Mouse (Mus musculus) limb, embryonic 12.5 days (tissue): Measurements from ENCODE around the gene Cyth3. TPM values are rescaled to one million over a fixed set of nuclear protein-coding genes. Genes with fewer than 3 reads are reported as not detected.

Source experiments
- ATAC-seq: fragments of 200-750 bp; cut with Nextera tagmentation; 2 replicates; pipeline ENCODE4 v1.8.0; 2017; ENCODE audit warnings: low read depth, moderate TSS enrichment; ENCODE audit not compliant: insufficient number of reproducible peaks, insufficient read depth, low FRiP score, low TSS enrichment
- H3K27ac ChIP-seq: fragments of 300-500 bp; sonication (generic); 2 replicates; pipeline ENCODE4 v1.5.1; 2016; ENCODE audit warnings: mild to moderate bottlenecking, moderate library complexity
- H3K27me3 ChIP-seq: fragments of 300-500 bp; sonication (generic); 2 replicates; pipeline ENCODE4 v1.6.1; 2016; ENCODE audit warnings: mild to moderate bottlenecking, moderate library complexity
- H3K36me3 ChIP-seq: fragments of 300-500 bp; sonication (generic); 2 replicates; pipeline ENCODE4 v1.6.1; 2016; ENCODE audit warnings: mild to moderate bottlenecking, moderate library complexity
- H3K4me1 ChIP-seq: fragments of 300-500 bp; sonication (generic); replicated peaks from 2 replicates; pipeline ENCODE4 v1.6.1; 2016
- H3K4me2 ChIP-seq: fragments of 300-500 bp; sonication (generic); 2 replicates; pipeline ENCODE4 v1.6.1; 2016; ENCODE audit warnings: mild to moderate bottlenecking, moderate library complexity
- H3K4me3 ChIP-seq: fragments of 300-500 bp; sonication (generic); replicated peaks from 2 replicates; pipeline ENCODE4 v1.5.1; 2016; ENCODE audit warnings: mild to moderate bottlenecking
- H3K9ac ChIP-seq: fragments of 300-500 bp; sonication (generic); replicated peaks from 2 replicates; pipeline ENCODE4 v1.6.1; 2016; ENCODE audit warnings: mild to moderate bottlenecking, moderate library complexity
- H3K9me3 ChIP-seq: fragments of 300-500 bp; sonication (generic); 2 replicates; pipeline ENCODE4 v1.6.1; 2016; ENCODE audit warnings: mild to moderate bottlenecking, moderate library complexity
- WGBS: fragments of 180-500 bp; shearing (Covaris S2); methylation state at CpG from one replicate; pipeline ENCODE4 v1.1.7; 2016; 5-methylcytosine and 5-hydroxymethylcytosine counted together
- polyA plus RNA-seq: library from polyadenylated mRNA; unstranded; fragments of >200 nt; fragmentation: Nextera tagmentation; extraction: Ambion mirVana; gene quantifications from 2 replicates; pipeline ENCODE4 v1.2.1, GENCODE M21; 2016

Cyth3 gene
- polyA plus RNA-seq, 1 experiment from 2014 or later, result 53.2 TPM

GRCm38 (mm10) chr5:143711326-143711725 lies 89.1 kb downstream of the Cyth3 start:
- WGBS, result 16% methylated on average over 7 of the region's 7 CpGs
- Histone ChIP-seq H3K4me1 (no peaks in the 10 kb centered on the region), H3K36me3 (peaks cover 95% of the 10 kb centered on the region), H3K9ac (no peak overlapping the region), H3K9me3 (no peaks in the 10 kb centered on the region), H3K27me3 (no peaks in the 10 kb centered on the region), H3K4me2 (no peak overlapping the region), H3K27ac (peak overlapping the region; percentile 57), H3K4me3 (no peak overlapping the region)
- ATAC-seq, result no peak

GRCm38 (mm10) chr5:143712011-143712800 lies 90.0 kb downstream of the Cyth3 start:
- Histone ChIP-seq H3K4me2 (no peak overlapping the region), H3K9ac (no peak overlapping the region), H3K27me3 (no peaks in the 10 kb centered on the region), H3K4me1 (no peaks in the 10 kb centered on the region), H3K27ac (no peak overlapping the region), H3K4me3 (no peak overlapping the region), H3K36me3 (peaks cover 95% of the 10 kb centered on the region), H3K9me3 (no peaks in the 10 kb centered on the region)
- ATAC-seq, result no peak
- 85% methylated on average over 14 of the region's 14 CpGs for WGBS

- 94% methylated on average over 7 of the region's 7 CpGs for WGBS
Observed at GRCm38 (mm10) chr5:143721962-143722361, 99.7 kb downstream of the Cyth3 start.

GRCm38 (mm10) chr5:143730915-143731314 lies 108.7 kb downstream of the Cyth3 start:
- H3K27me3 ChIP-seq, result no peaks in the 10 kb centered on the region; the same call in 1 of the 2 replicates
- H3K9me3 ChIP-seq, result no peaks in the 10 kb centered on the region
- 11% methylated on average over 6 of the region's 6 CpGs for WGBS
- peaks cover 22% of the 10 kb centered on the region for H3K4me1 ChIP-seq
- H3K36me3 ChIP-seq, result peaks cover 21% of the 10 kb centered on the region
- no peak overlapping the region; the same call in 1 of the 2 replicates for H3K27ac ChIP-seq
- H3K4me3 ChIP-seq, result peak overlapping the region; percentile 98
- peak overlapping the region; percentile 73 for H3K4me2 ChIP-seq
- ATAC-seq, result no peak
- peak overlapping the region; percentile 98 for H3K9ac ChIP-seq

More at GRCm38 (mm10) chr5:143721962-143722361, 99.7 kb downstream of the Cyth3 start:
- no peak overlapping the region for H3K9ac ChIP-seq
- no peak for ATAC-seq
- H3K27ac ChIP-seq, result no peak overlapping the region
- H3K4me1 ChIP-seq, result no peaks in the 10 kb centered on the region
- H3K4me2 ChIP-seq, result no peak overlapping the region
- no peaks in the 10 kb centered on the region for H3K9me3 ChIP-seq
- H3K36me3 ChIP-seq, result peaks cover 100% of the 10 kb centered on the region
- no peak overlapping the region for H3K4me3 ChIP-seq
- H3K27me3 ChIP-seq, result no peaks in the 10 kb centered on the region

- H3K4me3 ChIP-seq, result peak overlapping the region; percentile 98
- peak overlapping the region; percentile 73 for H3K4me2 ChIP-seq
- ATAC-seq, result peak; percentile 33
- no peaks in the 10 kb centered on the region; the same call in 1 of the 2 replicates for H3K27me3 ChIP-seq
- no peaks in the 10 kb centered on the region for H3K9me3 ChIP-seq
- peak overlapping the region; percentile 98 for H3K9ac ChIP-seq
- under 1% methylated on average over 75 of the region's 82 CpGs for WGBS
- H3K36me3 ChIP-seq, result peaks cover 14% of the 10 kb centered on the region
- H3K4me1 ChIP-seq, result peaks cover 22% of the 10 kb centered on the region
- peak overlapping the region; percentile 93 for H3K27ac ChIP-seq
Observed at GRCm38 (mm10) chr5:143731483-143732112, 109.4 kb downstream of the Cyth3 start.

- under 1% methylated on average over 63 of the region's 82 CpGs for WGBS
- Histone ChIP-seq H3K4me2 (peak within 1 kb of the TSS; percentile 73), H3K27ac (peak within 1 kb of the TSS; percentile 93), H3K9ac (peak within 1 kb of the TSS; percentile 98), H3K4me3 (peak within 1 kb of the TSS; percentile 98), H3K9me3 (no peaks in the 10 kb centered on the region), H3K27me3 (no peaks in the 10 kb centered on the region; the same call in 1 of the 2 replicates), H3K4me1 (peaks cover 22% of the 10 kb centered on the region), H3K36me3 (peaks cover 7% of the 10 kb centered on the region)
- ATAC-seq, result peak; percentile 98
Observed at GRCm38 (mm10) chr5:143732180-143732891, 110.1 kb downstream of the Cyth3 start, which contains the start of gene Usp42. Usp42 (minus strand) TSS chr5:143732280.

- no peaks in the 10 kb centered on the region for H3K9me3 ChIP-seq
- peaks cover 5% of the 10 kb centered on the region; the same call in 1 of the 2 replicates for H3K27me3 ChIP-seq
- WGBS, result 55% methylated on average over 2 of the region's 2 CpGs
- no peak overlapping the region for H3K4me2 ChIP-seq
- ATAC-seq, result no peak
- H3K36me3 ChIP-seq, result no peaks in the 10 kb centered on the region
- no peaks in the 10 kb centered on the region; the same call in 1 of the 2 replicates for H3K4me1 ChIP-seq
- H3K27ac ChIP-seq, result no peak overlapping the region
- no peak overlapping the region for H3K4me3 ChIP-seq
- no peak overlapping the region for H3K9ac ChIP-seq
Observed at GRCm38 (mm10) chr5:143749630-143750208, 127.5 kb downstream of the Cyth3 start.

GRCm38 (mm10) chr5:143755529-143756141 lies 133.4 kb downstream of the Cyth3 start:
- Histone ChIP-seq H3K9ac (no peak overlapping the region), H3K4me2 (no peak overlapping the region), H3K27me3 (peaks cover 5% of the 10 kb centered on the region; the same call in 1 of the 2 replicates), H3K4me3 (no peak overlapping the region), H3K36me3 (no peaks in the 10 kb centered on the region), H3K4me1 (peaks cover 11% of the 10 kb centered on the region), H3K9me3 (no peaks in the 10 kb centered on the region), H3K27ac (no peak overlapping the region)
- no peak for ATAC-seq
- 89% methylated on average over 9 of the region's 9 CpGs for WGBS

- peak overlapping the region; percentile 62 for H3K4me2 ChIP-seq
- peak overlapping the region; percentile 58; the same call in 1 of the 2 replicates for H3K9ac ChIP-seq
- H3K27me3 ChIP-seq, result peaks cover 5% of the 10 kb centered on the region; the same call in 1 of the 2 replicates
- H3K4me1 ChIP-seq, result peaks cover 11% of the 10 kb centered on the region
- WGBS, result 28% methylated on average over 28 of the region's 28 CpGs
- no peaks in the 10 kb centered on the region for H3K9me3 ChIP-seq
- H3K27ac ChIP-seq, result no peak overlapping the region
- H3K36me3 ChIP-seq, result no peaks in the 10 kb centered on the region
- H3K4me3 ChIP-seq, result peak overlapping the region; percentile 47
- ATAC-seq, result peak; percentile 87
Observed at GRCm38 (mm10) chr5:143757755-143758443, 135.7 kb downstream of the Cyth3 start.

- H3K9ac ChIP-seq, result no peak overlapping the region; the same call in 1 of the 2 replicates
- H3K27me3 ChIP-seq, result no peaks in the 10 kb centered on the region
Observed at GRCm38 (mm10) chr5:143759554-143759953, 137.3 kb downstream of the Cyth3 start.

More at GRCm38 (mm10) chr5:143759554-143759953, 137.3 kb downstream of the Cyth3 start:
- no peak overlapping the region for H3K27ac ChIP-seq
- no peak overlapping the region for H3K4me2 ChIP-seq
- no peak for ATAC-seq
- H3K4me1 ChIP-seq, result peaks cover 11% of the 10 kb centered on the region
- H3K4me3 ChIP-seq, result no peak overlapping the region
- H3K9me3 ChIP-seq, result no peaks in the 10 kb centered on the region
- 86% methylated on average over 8 of the region's 8 CpGs for WGBS
- peaks cover 9% of the 10 kb centered on the region; the same call in 1 of the 2 replicates for H3K36me3 ChIP-seq
